Mouse (Mus musculus) lung, embryonic 14.5 days (tissue): ENCODE results near the gene Oxtr. TPM values are rescaled to one million over a fixed set of nuclear protein-coding genes. Genes with fewer than 3 reads are reported as not detected.

ENCODE experiments used
- ATAC-seq: fragments of 200-750 bp; cut with Nextera tagmentation; 2 replicates; pipeline ENCODE4 v1.8.0; 2017; ENCODE audit warnings: mild to moderate bottlenecking, moderate TSS enrichment, moderate library complexity; ENCODE audit not compliant: insufficient read depth
- DNase-seq: peaks from one replicate; pipeline ENCODE4 v3.0.0-alpha.2; 2015
- H3K27ac ChIP-seq: fragments of 300-500 bp; sonication (generic); 2 replicates; pipeline ENCODE4 v1.5.1; 2014; ENCODE audit warnings: low read depth, mild to moderate bottlenecking, moderate library complexity
- H3K27me3 ChIP-seq: fragments of 300-500 bp; sonication (generic); 2 replicates; pipeline ENCODE4 v1.6.1; 2014; ENCODE audit warnings: low read length, control low read depth; ENCODE audit not compliant: insufficient read depth
- H3K36me3 ChIP-seq: fragments of 300-500 bp; sonication (generic); 2 replicates; pipeline ENCODE4 v1.6.1; 2014; ENCODE audit warnings: control low read depth; ENCODE audit not compliant: insufficient read depth
- H3K4me1 ChIP-seq: fragments of 300-500 bp; sonication (generic); 2 replicates; pipeline ENCODE4 v1.6.1; 2014; ENCODE audit warnings: antibody characterized with exemption, control low read depth; ENCODE audit not compliant: insufficient read depth
- H3K4me2 ChIP-seq: fragments of 300-500 bp; sonication (generic); 2 replicates; pipeline ENCODE4 v1.6.1; 2014; ENCODE audit warnings: mild to moderate bottlenecking
- H3K4me3 ChIP-seq: fragments of 300-500 bp; sonication (generic); 2 replicates; pipeline ENCODE4 v1.5.1; 2014; ENCODE audit warnings: low read depth, low read length
- H3K9ac ChIP-seq: fragments of 300-500 bp; sonication (generic); 2 replicates; pipeline ENCODE4 v1.6.1; 2014
- H3K9me3 ChIP-seq: fragments of 300-500 bp; sonication (generic); 2 replicates; pipeline ENCODE4 v1.6.1; 2016; ENCODE audit warnings: low read depth, low read length, control low read depth
- CTCF ChIP-seq: IDR thresholded peaks from 2 replicates; pipeline ENCODE4 v1.5.1; 2016; ENCODE audit warnings: antibody characterized with exemption, low read depth
- WGBS: fragments of 180-500 bp; shearing (Covaris S2); extraction: QIAGEN DNeasy Blood & Tissue Kit; methylation state at CpG from one replicate; pipeline ENCODE4 v1.1.7; 2014; 5-methylcytosine and 5-hydroxymethylcytosine counted together
- polyA plus RNA-seq: library from polyadenylated mRNA; unstranded; fragments of >200 nt; fragmentation: Nextera tagmentation; extraction: Ambion mirVana; gene quantifications from 2 replicates; pipeline ENCODE4 v1.2.1, GENCODE M21; 2014

Oxtr gene
- polyA plus RNA-seq, 1 experiment from 2014 or later, result 0.14 TPM

- H3K4me2 ChIP-seq, result no peak overlapping the region
- TF ChIP-seq CTCF, result no peak
- H3K4me1 ChIP-seq, result no peaks in the 10 kb centered on the region
- DNase-seq (no peak), ATAC-seq (no peak)
- H3K27ac ChIP-seq, result no peak overlapping the region
- no peaks in the 10 kb centered on the region for H3K36me3 ChIP-seq
- H3K9me3 ChIP-seq, result no peaks in the 10 kb centered on the region
- H3K9ac ChIP-seq, result no peak overlapping the region
- WGBS, result 47% methylated on average over 4 of the region's 4 CpGs
- H3K27me3 ChIP-seq, result no peaks in the 10 kb centered on the region
- no peak overlapping the region for H3K4me3 ChIP-seq
Observed at GRCm38 (mm10) chr6:112510346-112510745, 20.6 kb upstream of the Oxtr start.

GRCm38 (mm10) chr6:112509590-112510131 is 19.9 kb upstream of the Oxtr start:
- 48% methylated on average over 2 of the region's 2 CpGs for WGBS
- no peak overlapping the region for H3K27ac ChIP-seq
- no peaks in the 10 kb centered on the region for H3K36me3 ChIP-seq
- H3K9ac ChIP-seq, result no peak overlapping the region
- H3K4me2 ChIP-seq, result no peak overlapping the region
- H3K9me3 ChIP-seq, result no peaks in the 10 kb centered on the region
- no peak for TF ChIP-seq CTCF
- no peak for DNase-seq
- H3K27me3 ChIP-seq, result no peaks in the 10 kb centered on the region
- no peak overlapping the region for H3K4me3 ChIP-seq
- ATAC-seq, result no peak
- H3K4me1 ChIP-seq, result no peaks in the 10 kb centered on the region

- H3K9me3 ChIP-seq, result no peaks in the 10 kb centered on the region
- ATAC-seq, result no peak
Observed at GRCm38 (mm10) chr6:112507617-112508016, 17.9 kb upstream of the Oxtr start.

GRCm38 (mm10) chr6:112501156-112501555 is 11.4 kb upstream of the Oxtr start:
- 61% methylated on average over 2 of the region's 2 CpGs for WGBS
- no peaks in the 10 kb centered on the region for H3K27me3 ChIP-seq
- no peak overlapping the region for H3K9ac ChIP-seq
- H3K9me3 ChIP-seq, result no peaks in the 10 kb centered on the region
- DNase-seq (peak; percentile 49), ATAC-seq (no peak)
- H3K4me1 ChIP-seq, result no peaks in the 10 kb centered on the region
- H3K36me3 ChIP-seq, result no peaks in the 10 kb centered on the region
- no peak overlapping the region for H3K4me3 ChIP-seq
- no peak overlapping the region for H3K27ac ChIP-seq
- H3K4me2 ChIP-seq, result no peak overlapping the region
- no peak for TF ChIP-seq CTCF

More at GRCm38 (mm10) chr6:112507617-112508016, 17.9 kb upstream of the Oxtr start:
- Histone ChIP-seq H3K9ac (no peak overlapping the region), H3K4me1 (no peaks in the 10 kb centered on the region), H3K4me3 (no peak overlapping the region), H3K27me3 (no peaks in the 10 kb centered on the region), H3K36me3 (no peaks in the 10 kb centered on the region), H3K27ac (no peak overlapping the region), H3K4me2 (no peak overlapping the region)
- TF ChIP-seq CTCF, result no peak
- 18% methylated on average over 2 of the region's 2 CpGs for WGBS
- DNase-seq, result no peak

GRCm38 (mm10) chr6:112499456-112499855 is 9.7 kb upstream of the Oxtr start:
- no peaks in the 10 kb centered on the region for H3K27me3 ChIP-seq
- no peak overlapping the region for H3K9ac ChIP-seq
- ATAC-seq, result no peak
- no peak overlapping the region for H3K4me3 ChIP-seq
- no peaks in the 10 kb centered on the region for H3K9me3 ChIP-seq
- DNase-seq, result no peak
- no peak for TF ChIP-seq CTCF
- 70% methylated on average over 2 of the region's 2 CpGs for WGBS
- no peak overlapping the region for H3K4me2 ChIP-seq
- no peak overlapping the region for H3K27ac ChIP-seq
- H3K4me1 ChIP-seq, result no peaks in the 10 kb centered on the region
- H3K36me3 ChIP-seq, result no peaks in the 10 kb centered on the region

- no peak for DNase-seq
- no peaks in the 10 kb centered on the region for H3K36me3 ChIP-seq
- H3K4me2 ChIP-seq, result no peak overlapping the region
- no peak overlapping the region for H3K27ac ChIP-seq
- WGBS, result 83% methylated on average over 3 of the region's 3 CpGs
- no peak for TF ChIP-seq CTCF
- ATAC-seq, result no peak
- H3K9me3 ChIP-seq, result no peaks in the 10 kb centered on the region
- no peak overlapping the region for H3K9ac ChIP-seq
- no peak overlapping the region for H3K4me3 ChIP-seq
- H3K4me1 ChIP-seq, result no peaks in the 10 kb centered on the region
- no peaks in the 10 kb centered on the region for H3K27me3 ChIP-seq
Observed at GRCm38 (mm10) chr6:112498716-112499115, 9.0 kb upstream of the Oxtr start.

- no peaks in the 10 kb centered on the region for H3K36me3 ChIP-seq
- H3K4me1 ChIP-seq, result no peaks in the 10 kb centered on the region
- no peak overlapping the region for H3K4me2 ChIP-seq
- no peaks in the 10 kb centered on the region for H3K27me3 ChIP-seq
- DNase-seq, result no peak
- H3K9me3 ChIP-seq, result no peaks in the 10 kb centered on the region
- no peak for TF ChIP-seq CTCF
- no peak overlapping the region for H3K27ac ChIP-seq
- 51% methylated on average over 2 of the region's 2 CpGs for WGBS
- no peak overlapping the region for H3K9ac ChIP-seq
- H3K4me3 ChIP-seq, result no peak overlapping the region
- no peak for ATAC-seq
Observed at GRCm38 (mm10) chr6:112497456-112497855, 7.7 kb upstream of the Oxtr start.
